Mouse (Mus musculus): ENCODE results near the gene Gm12258. TPM values are rescaled to one million over a fixed set of nuclear protein-coding genes. Genes with fewer than 3 reads are reported as not detected.
"Not testable (repeated sequence)": the region's sequence is repeated elsewhere in the genome, so short reads cannot be mapped to it uniquely, and the experiment has no call there.

Gene Gm12258
- polyA plus RNA-seq (2015; fragmentation: Nextera tagmentation; extraction: Ambion mirVana): 5.4 and 5.5 TPM in 2 replicates

- 1% methylated on average over 24 of the region's 24 CpGs for WGBS
- H3K4me2 ChIP-seq (replicated peaks; ENCODE audit: low read depth, low read length): peak within 1 kb of the TSS; percentile 63
These were observed at the start of gene Gm12258 for GRCm38 (mm10) chr11:58846919-58847461. Gene Gm12258 (plus strand): TSS chr11:58847158.

GRCm38 (mm10) chr11:58799747-58800146 is 47.2 kb upstream of the Gm12258 start:
- 72% methylated on average over 5 of the region's 5 CpGs for WGBS
- no peaks in the 10 kb centered on the region for H3K36me3 ChIP-seq (ENCODE audit: insufficient read depth, low read length)
- H3K4me2 ChIP-seq (replicated peaks; ENCODE audit: low read depth, low read length): no peak overlapping the region
- no peaks in the 10 kb centered on the region for H3K4me1 ChIP-seq (ENCODE audit: insufficient read depth, low read depth, low read length)
- DNase-seq (ENCODE audit: low spot score) (no peak), ATAC-seq (no peak)
- H3K4me3 ChIP-seq (ENCODE audit: low read depth, low read length): no peak overlapping the region
- no peak overlapping the region for H3K9ac ChIP-seq (replicated peaks; ENCODE audit: low read depth)
- no peaks in the 10 kb centered on the region for H3K9me3 ChIP-seq (ENCODE audit: low read length)
- no peaks in the 10 kb centered on the region for H3K27me3 ChIP-seq (replicated peaks; ENCODE audit: insufficient read depth, low read length)
- no peak for TF ChIP-seq EP300 (IDR thresholded peaks at IDR 0.05)
- no peak overlapping the region for H3K27ac ChIP-seq (ENCODE audit: low read length)

More at GRCm38 (mm10) chr11:58846919-58847461, at the start of gene Gm12258:
- Histone ChIP-seq H3K9ac (replicated peaks; ENCODE audit: low read depth) (peak within 1 kb of the TSS; percentile 69), H3K9me3 (ENCODE audit: low read length) (no peaks in the 10 kb centered on the region), H3K36me3 (ENCODE audit: insufficient read depth, low read length) (0 out of 2 replicates have a peak, but pooled peaks cover 11% of the 10 kb centered on the region), H3K4me3 (ENCODE audit: low read depth, low read length) (peak within 1 kb of the TSS; percentile 71), H3K27me3 (replicated peaks; ENCODE audit: insufficient read depth, low read length) (no peaks in the 10 kb centered on the region), H3K27ac (ENCODE audit: low read length) (no peak within 1 kb of the TSS; the same call in 1 of the 2 replicates), H3K4me1 (ENCODE audit: insufficient read depth, low read depth, low read length) (peaks cover 6% of the 10 kb centered on the region; the same call in 1 of the 2 replicates)
- peak; percentile 100 for ATAC-seq
- TF ChIP-seq CTCF (IDR thresholded peaks at IDR 0.05) (no peak), EP300 (IDR thresholded peaks at IDR 0.05) (peak; percentile 7; the same call in 1 of the 2 replicates)
- DNase-seq (ENCODE audit: low spot score): peak; percentile 97

- no peaks in the 10 kb centered on the region for H3K9me3 ChIP-seq (ENCODE audit: low read length)
- H3K9ac ChIP-seq (replicated peaks; ENCODE audit: low read depth): no peak within 1 kb of the TSS
- no peaks in the 10 kb centered on the region for H3K4me1 ChIP-seq (ENCODE audit: insufficient read depth, low read depth, low read length)
- no peak; the same call in 1 of the 2 replicates for ATAC-seq
- no peaks in the 10 kb centered on the region for H3K27me3 ChIP-seq (replicated peaks; ENCODE audit: insufficient read depth, low read length)
- H3K4me3 ChIP-seq (ENCODE audit: low read depth, low read length): no peak within 1 kb of the TSS
- H3K27ac ChIP-seq (ENCODE audit: low read length): no peak within 1 kb of the TSS
- 0 out of 2 replicates have a peak within 1 kb of the TSS, but pooled peaks have one; percentile 8 for H3K4me2 ChIP-seq (replicated peaks; ENCODE audit: low read depth, low read length)
- WGBS: 8% methylated on average over 14 of the region's 14 CpGs
- DNase-seq (ENCODE audit: low spot score): peak; percentile 17
- H3K36me3 ChIP-seq (ENCODE audit: insufficient read depth, low read length): no peaks in the 10 kb centered on the region
- TF ChIP-seq CTCF (IDR thresholded peaks at IDR 0.05) (no peak), EP300 (IDR thresholded peaks at IDR 0.05) (no peak)
These were observed 45.3 kb upstream of the Gm12258 start, which contains the start of gene Fam183b for GRCm38 (mm10) chr11:58801558-58802228. Gene Fam183b (minus strand): TSS chr11:58801960.

- Histone ChIP-seq H3K9me3 (ENCODE audit: low read length) (no peaks in the 10 kb centered on the region), H3K4me1 (ENCODE audit: insufficient read depth, low read depth, low read length) (no peaks in the 10 kb centered on the region), H3K4me2 (replicated peaks; ENCODE audit: low read depth, low read length) (no peak overlapping the region), H3K36me3 (ENCODE audit: insufficient read depth, low read length) (no peaks in the 10 kb centered on the region), H3K27me3 (replicated peaks; ENCODE audit: insufficient read depth, low read length) (no peaks in the 10 kb centered on the region), H3K27ac (ENCODE audit: low read length) (no peak overlapping the region), H3K9ac (replicated peaks; ENCODE audit: low read depth) (no peak overlapping the region), H3K4me3 (ENCODE audit: low read depth, low read length) (no peak overlapping the region)
- DNase-seq (ENCODE audit: low spot score) (no peak), ATAC-seq (no peak)
- WGBS: 34% methylated on average over 4 of the region's 4 CpGs
- TF ChIP-seq CTCF (IDR thresholded peaks at IDR 0.05) (no peak), EP300 (IDR thresholded peaks at IDR 0.05) (no peak)
These were observed 43.1 kb upstream of the Gm12258 start for GRCm38 (mm10) chr11:58803871-58804270.

- Histone ChIP-seq H3K27ac (ENCODE audit: low read length) (no peak overlapping the region), H3K36me3 (ENCODE audit: insufficient read depth, low read length) (no peaks in the 10 kb centered on the region), H3K4me3 (ENCODE audit: low read depth, low read length) (no peak overlapping the region), H3K27me3 (replicated peaks; ENCODE audit: insufficient read depth, low read length) (no peaks in the 10 kb centered on the region), H3K9me3 (ENCODE audit: low read length) (no peaks in the 10 kb centered on the region), H3K4me2 (replicated peaks; ENCODE audit: low read depth, low read length) (no peak overlapping the region), H3K4me1 (ENCODE audit: insufficient read depth, low read depth, low read length) (no peaks in the 10 kb centered on the region), H3K9ac (replicated peaks; ENCODE audit: low read depth) (no peak overlapping the region)
- no peak for ATAC-seq
- DNase-seq (ENCODE audit: low spot score): no peak
- WGBS: 16% methylated on average over 2 of the region's 2 CpGs
- no peak for TF ChIP-seq CTCF (IDR thresholded peaks at IDR 0.05)
- no peak for TF ChIP-seq EP300 (IDR thresholded peaks at IDR 0.05)
These were observed 42.6 kb upstream of the Gm12258 start for GRCm38 (mm10) chr11:58804393-58804792.

GRCm38 (mm10) chr11:58812001-58812400 is 35.0 kb upstream of the Gm12258 start:
- no peaks in the 10 kb centered on the region for H3K27me3 ChIP-seq (replicated peaks; ENCODE audit: insufficient read depth, low read length)
- no peaks in the 10 kb centered on the region for H3K4me1 ChIP-seq (ENCODE audit: insufficient read depth, low read depth, low read length)
- no peak overlapping the region for H3K9ac ChIP-seq (replicated peaks; ENCODE audit: low read depth)
- DNase-seq (ENCODE audit: low spot score) (no peak), ATAC-seq (no peak)
- H3K36me3 ChIP-seq (ENCODE audit: insufficient read depth, low read length): no peaks in the 10 kb centered on the region
- H3K27ac ChIP-seq (ENCODE audit: low read length): no peak overlapping the region
- no peaks in the 10 kb centered on the region for H3K9me3 ChIP-seq (ENCODE audit: low read length)
- H3K4me2 ChIP-seq (replicated peaks; ENCODE audit: low read depth, low read length): no peak overlapping the region
- H3K4me3 ChIP-seq (ENCODE audit: low read depth, low read length): no peak overlapping the region
- TF ChIP-seq CTCF (IDR thresholded peaks at IDR 0.05) (peak; percentile 42), EP300 (IDR thresholded peaks at IDR 0.05) (no peak)
- WGBS: 4% methylated on average over 1 of the region's 1 CpGs

- H3K9me3 ChIP-seq (ENCODE audit: low read length); H3K36me3 ChIP-seq (ENCODE audit: insufficient read depth, low read length); H3K9ac ChIP-seq (replicated peaks; ENCODE audit: low read depth); ATAC-seq; DNase-seq (ENCODE audit: low spot score); H3K4me3 ChIP-seq (ENCODE audit: low read depth, low read length); H3K27ac ChIP-seq (ENCODE audit: low read length); H3K4me1 ChIP-seq (ENCODE audit: insufficient read depth, low read depth, low read length); H3K27me3 ChIP-seq (replicated peaks; ENCODE audit: insufficient read depth, low read length); H3K4me2 ChIP-seq (replicated peaks; ENCODE audit: low read depth, low read length): not testable (repeated sequence)
- 32% methylated on average over 1 of the region's 1 CpGs for WGBS
These were observed 32.3 kb upstream of the Gm12258 start, which contains the start of gene Olfr313 for GRCm38 (mm10) chr11:58814700-58815099. Gene Olfr313 (plus strand): TSS chr11:58815000.
